Mouse (Mus musculus) liver, embryonic 14.5 days (tissue): ENCODE measurements around the gene Dll4. TPM values are rescaled to one million over a fixed set of nuclear protein-coding genes. Genes with fewer than 3 reads are reported as not detected.

Experiments used
- ATAC-seq: fragments of 200-750 bp; cut with Nextera tagmentation; 2 replicates; pipeline ENCODE4 v1.8.0; 2017; ENCODE audit warnings: moderate number of reproducible peaks, mild to moderate bottlenecking, moderate library complexity; ENCODE audit not compliant: insufficient read depth
- DNase-seq, 3 experiments: peaks; one replicate each; pipeline ENCODE4 v3.0.0-alpha.2; 2012 to 2013; ENCODE audit warnings: low read depth in 3 of 3, low spot score in 3 of 3
- H3K27ac ChIP-seq: fragments of 300-500 bp; sonication (generic); 2 replicates; pipeline ENCODE4 v1.5.1; 2014; ENCODE audit warnings: moderate library complexity, mild to moderate bottlenecking, control low read depth, inconsistent platforms
- H3K27me3 ChIP-seq: fragments of 300-500 bp; sonication (generic); 2 replicates; pipeline ENCODE4 v1.6.1; 2014; ENCODE audit warnings: mild to moderate bottlenecking, low read length, moderate library complexity; ENCODE audit not compliant: control insufficient read depth, insufficient read depth
- H3K36me3 ChIP-seq: fragments of 300-500 bp; sonication (generic); replicated peaks from 2 replicates; pipeline ENCODE4 v1.6.1; 2014; ENCODE audit warnings: low read depth; ENCODE audit not compliant: control insufficient read depth, insufficient read depth
- H3K4me1 ChIP-seq, 2 experiments: fragments of 200-500 bp in 1 of 2; fragments of 300-500 bp in 1 of 2; sonication (generic) in 1 of 2; replicated peaks; 2 replicates each; pipeline ENCODE4 v1.6.1; 2012 to 2014; ENCODE audit warnings: antibody characterized with exemption in 1 of 2, inconsistent platforms in 1 of 2, low read length in 1 of 2; ENCODE audit not compliant: control insufficient read depth in 2 of 2, insufficient read depth in 2 of 2
- H3K4me2 ChIP-seq: fragments of 300-500 bp; sonication (generic); 2 replicates; pipeline ENCODE4 v1.6.1; 2014; ENCODE audit warnings: low read depth, mild to moderate bottlenecking, control low read depth, moderate library complexity
- H3K4me3 ChIP-seq, 2 experiments: fragments of 200-500 bp in 1 of 2; fragments of 300-500 bp in 1 of 2; sonication (generic) in 1 of 2; 2 replicates each; pipeline ENCODE4 v1.5.1; 2012 to 2014; ENCODE audit warnings: low read depth in 2 of 2, low read length in 2 of 2, mild to moderate bottlenecking in 2 of 2, control low read depth in 1 of 2, inconsistent platforms in 1 of 2, moderate library complexity in 1 of 2; ENCODE audit not compliant: insufficient read depth in 1 of 2
- H3K9ac ChIP-seq: fragments of 300-500 bp; sonication (generic); replicated peaks from 2 replicates; pipeline ENCODE4 v1.6.1; 2014; ENCODE audit warnings: mild to moderate bottlenecking, control low read depth, moderate library complexity
- H3K9me3 ChIP-seq: fragments of 300-500 bp; sonication (generic); 2 replicates; pipeline ENCODE4 v1.6.1; 2016; ENCODE audit warnings: low read length, mixed read lengths; ENCODE audit not compliant: control insufficient read depth
- CTCF ChIP-seq: IDR thresholded peaks from 2 replicates; pipeline ENCODE4 v1.5.1; 2016; ENCODE audit warnings: antibody characterized with exemption, low read depth, control low read depth
- EP300 ChIP-seq: IDR thresholded peaks from 2 replicates; pipeline ENCODE4 v1.6.1; 2016; ENCODE audit warnings: antibody characterized with exemption, low read depth
- WGBS: fragments of 180-500 bp; shearing (Covaris S2); extraction: QIAGEN DNeasy Blood & Tissue Kit; methylation state at CpG from one replicate; pipeline ENCODE4 v1.1.7; 2014; ENCODE audit not compliant: insufficient replicate concordance; 5-methylcytosine and 5-hydroxymethylcytosine counted together
- polyA plus RNA-seq, 2 experiments: library from polyadenylated mRNA; depleted of rRNA in 1 of 2; stranded (reverse) in 1 of 2; unstranded in 1 of 2; fragments of >200 nt; fragmentation: Nextera tagmentation in 1 of 2; extraction: Ambion mirVana in 1 of 2; gene quantifications; 2 replicates each; pipeline versions ENCODE4 v1.2.1 to v1.2.3; 2012 to 2014

Gene Dll4
- polyA plus RNA-seq, 2 experiments, result 0.86 to 1.4 TPM

DNA sequence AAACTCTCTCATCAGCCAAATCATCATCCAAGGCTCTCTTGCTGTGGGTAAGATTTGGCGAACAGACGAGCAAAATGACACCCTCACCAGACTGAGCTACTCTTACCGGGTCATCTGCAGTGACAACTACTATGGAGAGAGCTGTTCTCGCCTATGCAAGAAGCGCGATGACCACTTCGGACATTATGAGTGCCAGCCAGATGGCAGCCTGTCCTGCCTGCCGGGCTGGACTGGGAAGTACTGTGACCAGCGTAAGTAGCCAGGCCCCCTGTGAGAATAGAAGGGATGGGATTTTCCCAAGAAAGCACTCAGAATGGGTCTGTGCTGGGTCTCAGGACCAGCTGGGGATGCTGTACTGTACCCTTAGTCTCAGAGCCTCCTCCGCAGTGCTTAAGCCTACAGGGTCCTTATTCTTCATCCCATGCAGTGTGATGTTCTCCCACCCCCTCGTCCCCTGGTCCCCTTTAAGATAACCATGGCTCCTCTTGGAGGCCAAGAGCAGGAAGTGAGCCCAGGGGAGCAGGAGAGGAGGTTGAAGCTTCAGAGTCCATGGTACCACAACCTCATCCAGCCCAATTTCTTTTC lies 2.5 kb downstream of the Dll4 start:
- no peak overlapping the region for H3K4me2 ChIP-seq
- 31% methylated on average over 11 of the region's 11 CpGs for WGBS
- H3K27me3 ChIP-seq, result peaks cover 77% of the 10 kb centered on the region
- H3K4me1 ChIP-seq, result peaks cover 0 to 6% of the 10 kb centered on the region in 2 experiments; a peak in 2 of 4 replicates
- no peak overlapping the region for H3K27ac ChIP-seq
- no peak overlapping the region for H3K9ac ChIP-seq
- H3K36me3 ChIP-seq, result no peaks in the 10 kb centered on the region
- no peak for DNase-seq
- no peak for TF ChIP-seq CTCF
- TF ChIP-seq EP300, result no peak
- no peak overlapping the region for H3K4me3 ChIP-seq
- no peaks in the 10 kb centered on the region for H3K9me3 ChIP-seq
- ATAC-seq, result no peak

DNA sequence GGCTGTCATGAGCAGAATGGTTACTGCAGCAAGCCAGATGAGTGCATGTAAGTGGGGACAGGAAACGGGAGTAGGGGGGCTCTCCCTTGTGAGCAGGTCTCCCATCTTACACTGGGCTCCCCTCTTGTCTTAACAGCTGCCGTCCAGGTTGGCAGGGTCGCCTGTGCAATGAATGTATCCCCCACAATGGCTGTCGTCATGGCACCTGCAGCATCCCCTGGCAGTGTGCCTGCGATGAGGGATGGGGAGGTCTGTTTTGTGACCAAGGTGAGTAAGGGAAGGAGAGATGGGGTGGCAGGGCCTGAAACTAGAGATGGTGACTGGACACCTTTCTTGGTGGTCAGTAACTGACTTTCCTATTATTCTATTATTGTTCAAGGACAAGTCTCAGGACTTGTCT lies 3.0 kb downstream of the Dll4 start:
- no peaks in the 10 kb centered on the region for H3K36me3 ChIP-seq
- peaks cover 0 to 4% of the 10 kb centered on the region in 2 experiments; a peak in 2 of 4 replicates for H3K4me1 ChIP-seq
- H3K4me3 ChIP-seq, result no peak overlapping the region
- peaks cover 72% of the 10 kb centered on the region for H3K27me3 ChIP-seq
- TF ChIP-seq CTCF, result no peak
- no peak for TF ChIP-seq EP300
- no peak for ATAC-seq
- H3K27ac ChIP-seq, result no peak overlapping the region
- H3K4me2 ChIP-seq, result no peak overlapping the region
- DNase-seq, result no peak
- no peak overlapping the region for H3K9ac ChIP-seq
- H3K9me3 ChIP-seq, result no peaks in the 10 kb centered on the region
- WGBS, result 45% methylated on average over 5 of the region's 5 CpGs

DNA sequence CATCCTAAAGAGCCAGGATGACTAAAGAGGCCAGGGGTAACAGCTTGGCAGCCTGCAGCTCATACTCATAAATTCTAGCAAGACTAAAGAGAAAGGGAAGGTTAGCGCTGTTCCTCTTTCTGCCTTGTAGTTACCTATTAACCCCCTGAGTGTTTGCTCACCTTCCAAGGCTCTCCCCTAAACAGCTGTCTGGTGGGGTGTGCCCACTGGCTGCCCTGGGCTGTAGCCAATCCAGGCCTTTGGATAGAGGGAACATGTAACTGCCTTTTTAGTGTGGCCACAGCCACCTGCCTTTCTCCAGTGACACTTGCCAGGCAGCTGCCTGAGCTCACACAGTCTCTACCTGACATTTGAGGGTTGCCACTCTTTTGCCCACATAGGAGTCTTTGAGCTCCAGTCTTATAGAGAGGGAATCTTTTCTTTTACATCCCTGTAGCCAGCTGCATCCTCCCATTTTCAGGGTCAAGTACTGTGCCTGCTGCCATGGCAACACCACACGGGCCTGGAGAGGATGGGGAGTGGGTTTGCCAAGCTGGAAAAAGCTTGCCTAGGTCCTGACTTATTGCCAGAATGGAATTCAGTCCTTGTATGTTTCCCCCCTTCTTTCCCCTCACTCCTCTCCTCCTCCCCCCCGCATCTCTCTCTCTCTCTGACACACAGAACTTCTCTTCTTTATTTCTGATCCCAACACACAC lies 3.7 kb downstream of the Dll4 start:
- H3K4me2 ChIP-seq, result no peak overlapping the region
- no peak overlapping the region for H3K27ac ChIP-seq
- TF ChIP-seq EP300 (no peak), CTCF (no peak)
- no peaks in the 10 kb centered on the region for H3K36me3 ChIP-seq
- no peak overlapping the region for H3K9ac ChIP-seq
- no peak overlapping the region for H3K4me3 ChIP-seq
- no peaks in the 10 kb centered on the region for H3K9me3 ChIP-seq
- no peak for DNase-seq
- 53% methylated on average over 3 of the region's 3 CpGs for WGBS
- ATAC-seq, result no peak
- peaks cover 65% of the 10 kb centered on the region for H3K27me3 ChIP-seq
- peaks cover 0 to 4% of the 10 kb centered on the region in 2 experiments; a peak in 2 of 4 replicates for H3K4me1 ChIP-seq

DNA sequence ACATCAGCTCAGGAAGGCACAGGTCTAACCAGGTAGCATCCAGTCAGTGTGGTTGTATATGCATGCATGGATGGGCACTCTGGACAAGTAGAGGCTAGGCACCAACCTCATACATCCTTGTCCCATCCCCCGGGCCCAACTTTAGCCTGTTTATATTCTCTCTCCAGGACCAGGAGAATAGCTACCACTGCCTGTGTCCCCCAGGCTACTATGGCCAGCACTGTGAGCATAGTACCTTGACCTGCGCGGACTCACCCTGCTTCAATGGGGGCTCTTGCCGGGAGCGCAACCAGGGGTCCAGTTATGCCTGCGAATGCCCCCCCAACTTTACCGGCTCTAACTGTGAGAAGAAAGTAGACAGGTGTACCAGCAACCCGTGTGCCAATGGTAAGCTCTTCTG lies 5.2 kb downstream of the Dll4 start:
- H3K27me3 ChIP-seq, result peaks cover 51% of the 10 kb centered on the region
- no peak for ATAC-seq
- 79% methylated on average over 8 of the region's 8 CpGs for WGBS

DNA sequence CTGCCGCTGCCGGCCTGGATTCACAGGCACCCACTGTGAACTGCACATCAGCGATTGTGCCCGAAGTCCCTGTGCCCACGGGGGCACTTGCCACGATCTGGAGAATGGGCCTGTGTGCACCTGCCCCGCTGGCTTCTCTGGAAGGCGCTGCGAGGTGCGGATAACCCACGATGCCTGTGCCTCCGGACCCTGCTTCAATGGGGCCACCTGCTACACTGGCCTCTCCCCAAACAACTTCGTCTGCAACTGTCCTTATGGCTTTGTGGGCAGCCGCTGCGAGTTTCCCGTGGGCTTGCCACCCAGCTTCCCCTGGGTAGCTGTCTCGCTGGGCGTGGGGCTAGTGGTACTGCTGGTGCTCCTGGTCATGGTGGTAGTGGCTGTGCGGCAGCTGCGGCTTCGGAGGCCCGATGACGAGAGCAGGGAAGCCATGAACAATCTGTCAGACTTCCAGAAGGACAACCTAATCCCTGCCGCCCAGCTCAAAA lies 6.6 kb downstream of the Dll4 start:
- peaks cover 0 to 4% of the 10 kb centered on the region in 2 experiments; a peak in 1 of 4 replicates for H3K4me1 ChIP-seq
- TF ChIP-seq CTCF (no peak), EP300 (no peak)
- no peaks in the 10 kb centered on the region for H3K9me3 ChIP-seq
- no peak overlapping the region for H3K4me3 ChIP-seq
- 72% methylated on average over 24 of the region's 24 CpGs for WGBS
- peaks cover 37% of the 10 kb centered on the region for H3K27me3 ChIP-seq
- DNase-seq, result no peak
- H3K27ac ChIP-seq, result no peak overlapping the region
- H3K4me2 ChIP-seq, result no peak overlapping the region
- H3K9ac ChIP-seq, result no peak overlapping the region
- H3K36me3 ChIP-seq, result no peaks in the 10 kb centered on the region
- ATAC-seq, result no peak

More for the DNA sequence above, 5.2 kb downstream of the Dll4 start:
- no peaks in the 10 kb centered on the region for H3K36me3 ChIP-seq
- no peak overlapping the region for H3K4me3 ChIP-seq
- DNase-seq, result no peak
- H3K4me1 ChIP-seq, result peaks cover 0 to 4% of the 10 kb centered on the region in 2 experiments; a peak in 2 of 4 replicates
- H3K9ac ChIP-seq, result no peak overlapping the region
- no peak overlapping the region for H3K4me2 ChIP-seq
- H3K9me3 ChIP-seq, result no peaks in the 10 kb centered on the region
- H3K27ac ChIP-seq, result no peak overlapping the region
- TF ChIP-seq CTCF (no peak), EP300 (no peak)
